Mouse (Mus musculus): ENCODE data around the gene Mnx1. TPM values are rescaled to one million over a fixed set of nuclear protein-coding genes. Genes with fewer than 3 reads are reported as not detected.
"Not testable (repeated sequence)": the region's sequence is repeated elsewhere in the genome, so short reads cannot be mapped to it uniquely, and the experiment has no call there.

Mnx1 gene
- polyA plus RNA-seq, 1 experiment from 2014 or later: not detected

- Histone ChIP-seq H3K27ac (no peak overlapping the region), H3K4me1 (peaks cover 6% of the 10 kb centered on the region), H3K9ac (no peak overlapping the region), H3K4me3 (no peak overlapping the region), H3K27me3 (replicated peaks) (peaks cover 31% of the 10 kb centered on the region), H3K36me3 (replicated peaks) (no peaks in the 10 kb centered on the region), H3K9me3 (no peaks in the 10 kb centered on the region), H3K4me2 (no peak overlapping the region)
- WGBS: 83% methylated on average over 9 of the region's 9 CpGs
- ATAC-seq (replicated peaks): no peak
These were observed 15.2 kb downstream of the Mnx1 start for GRCm38 (mm10) chr5:29462943-29463686.

- Histone ChIP-seq H3K27ac (no peak overlapping the region), H3K4me1 (no peaks in the 10 kb centered on the region), H3K4me2 (no peak overlapping the region), H3K4me3 (no peak overlapping the region), H3K36me3 (replicated peaks) (peaks cover 6% of the 10 kb centered on the region; the same call in 1 of the 2 replicates), H3K9me3 (no peaks in the 10 kb centered on the region), H3K27me3 (replicated peaks) (no peaks in the 10 kb centered on the region), H3K9ac (no peak overlapping the region)
- ATAC-seq (replicated peaks): no peak
- 85% methylated on average over 5 of the region's 5 CpGs for WGBS
These were observed 21.2 kb downstream of the Mnx1 start for GRCm38 (mm10) chr5:29456895-29457656.

DNA sequence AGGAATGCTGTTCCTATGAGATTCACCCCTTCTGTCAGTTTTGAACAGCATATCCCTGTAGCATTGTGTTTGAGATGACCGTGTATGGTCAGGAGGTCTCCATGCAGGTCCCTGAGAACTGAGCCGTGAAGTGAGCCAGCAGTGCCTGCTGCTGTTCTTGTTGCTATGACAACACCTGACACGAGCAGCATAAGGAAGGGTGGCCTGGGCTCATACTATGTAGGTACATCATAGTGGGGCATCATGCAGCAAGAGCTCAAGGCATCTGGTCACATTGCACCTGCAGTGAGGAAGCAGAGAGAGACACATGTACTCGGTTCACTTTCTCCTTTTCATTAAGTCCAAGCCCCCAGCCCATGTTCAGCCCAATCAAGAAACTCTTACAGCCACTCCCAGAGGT, 25.9 kb downstream of the Mnx1 start:
- peaks cover 28% of the 10 kb centered on the region for H3K36me3 ChIP-seq (replicated peaks)
- no peaks in the 10 kb centered on the region for H3K4me1 ChIP-seq
- H3K27ac ChIP-seq: no peak overlapping the region
- no peak for ATAC-seq (replicated peaks)
- no peak overlapping the region for H3K4me2 ChIP-seq
- no peak overlapping the region for H3K9ac ChIP-seq
- H3K27me3 ChIP-seq (replicated peaks): no peaks in the 10 kb centered on the region
- H3K9me3 ChIP-seq: no peaks in the 10 kb centered on the region
- no peak overlapping the region for H3K4me3 ChIP-seq
- 66% methylated on average over 4 of the region's 4 CpGs for WGBS

DNA sequence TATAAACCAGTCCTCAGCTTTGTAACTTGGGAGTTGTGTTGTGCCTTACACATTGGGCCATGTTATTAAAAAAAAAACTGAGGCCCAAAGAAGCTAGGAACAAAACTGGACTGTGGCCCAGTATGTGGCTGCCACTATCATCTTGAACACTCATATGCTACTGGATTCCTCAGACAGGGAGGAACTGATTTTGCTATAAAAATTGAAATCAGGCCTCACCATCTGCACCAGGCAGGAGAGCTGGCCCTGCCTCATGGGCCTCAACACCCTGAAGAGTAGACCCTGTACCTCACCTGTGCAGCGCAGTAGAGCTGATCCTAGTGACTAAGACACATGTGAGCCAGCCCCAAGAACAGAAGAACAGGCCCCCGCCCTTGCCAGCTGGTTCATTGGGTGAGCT, 33.0 kb downstream of the Mnx1 start:
- Histone ChIP-seq H3K9ac (no peak overlapping the region), H3K36me3 (replicated peaks) (peaks cover 70% of the 10 kb centered on the region), H3K27ac (no peak overlapping the region), H3K4me2 (no peak overlapping the region), H3K4me3 (no peak overlapping the region), H3K9me3 (no peaks in the 10 kb centered on the region), H3K27me3 (replicated peaks) (no peaks in the 10 kb centered on the region), H3K4me1 (no peaks in the 10 kb centered on the region)
- no peak for ATAC-seq (replicated peaks)
- 100% methylated on average over 2 of the region's 2 CpGs for WGBS

- H3K27me3 ChIP-seq (replicated peaks); H3K9ac ChIP-seq; H3K27ac ChIP-seq; H3K9me3 ChIP-seq; ATAC-seq (replicated peaks); H3K4me2 ChIP-seq; H3K4me3 ChIP-seq: not testable (repeated sequence)
- peaks cover 37% of the 10 kb centered on the region for H3K36me3 ChIP-seq (replicated peaks)
- 92% methylated on average over 6 of the region's 6 CpGs for WGBS
- H3K4me1 ChIP-seq: peaks cover 23% of the 10 kb centered on the region
These were observed 41.5 kb downstream of the Mnx1 start for GRCm38 (mm10) chr5:29436728-29437127.

DNA sequence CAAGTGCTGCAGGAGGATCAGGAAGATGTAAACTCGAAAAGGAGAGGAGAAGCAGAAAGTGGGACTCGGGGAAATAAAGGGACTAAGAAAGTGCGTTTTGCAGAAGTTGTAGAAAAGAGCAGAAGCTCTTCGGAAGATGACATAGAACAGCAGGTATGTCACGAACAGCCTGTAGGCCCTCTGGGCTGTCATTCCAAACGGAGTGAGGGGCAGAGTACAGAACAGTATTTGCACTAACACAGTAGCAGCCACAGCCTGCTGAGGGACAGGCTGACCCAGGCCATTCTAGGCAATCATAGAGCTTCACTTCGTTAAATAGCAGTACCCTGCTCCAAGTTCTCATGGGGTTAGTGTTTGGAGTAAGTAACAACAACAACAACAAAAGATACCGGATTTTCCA, 42.8 kb downstream of the Mnx1 start:
- 53% methylated on average over 8 of the region's 8 CpGs for WGBS
- Histone ChIP-seq H3K4me3 (peak overlapping the region; percentile 89), H3K27me3 (replicated peaks) (no peaks in the 10 kb centered on the region), H3K9ac (peak overlapping the region; percentile 81), H3K4me2 (peak overlapping the region; percentile 97), H3K27ac (no peak overlapping the region), H3K36me3 (replicated peaks) (peaks cover 24% of the 10 kb centered on the region), H3K4me1 (peaks cover 23% of the 10 kb centered on the region), H3K9me3 (no peaks in the 10 kb centered on the region)
- no peak for ATAC-seq (replicated peaks)

GRCm38 (mm10) chr5:29434872-29435358, 43.4 kb downstream of the Mnx1 start:
- peaks cover 23% of the 10 kb centered on the region for H3K4me1 ChIP-seq
- no peaks in the 10 kb centered on the region for H3K9me3 ChIP-seq
- WGBS: under 1% methylated on average over 48 of the region's 48 CpGs
- H3K27me3 ChIP-seq (replicated peaks): no peaks in the 10 kb centered on the region
- peaks cover 24% of the 10 kb centered on the region for H3K36me3 ChIP-seq (replicated peaks)
- peak overlapping the region; percentile 89 for H3K4me3 ChIP-seq
- H3K27ac ChIP-seq: peak overlapping the region; percentile 81
- H3K4me2 ChIP-seq: peak overlapping the region; percentile 97
- H3K9ac ChIP-seq: peak overlapping the region; percentile 81
- ATAC-seq (replicated peaks): peak; percentile 79; the same call in 1 of the 2 replicates

- H3K4me2 ChIP-seq: peak within 1 kb of the TSS; percentile 97
- peak within 1 kb of the TSS; percentile 81 for H3K9ac ChIP-seq
- peak; percentile 100 for ATAC-seq (replicated peaks)
- H3K9me3 ChIP-seq: no peaks in the 10 kb centered on the region
- H3K27ac ChIP-seq: peak within 1 kb of the TSS; percentile 81
- peak within 1 kb of the TSS; percentile 89 for H3K4me3 ChIP-seq
- H3K27me3 ChIP-seq (replicated peaks): no peaks in the 10 kb centered on the region
- 5% methylated on average over 29 of the region's 29 CpGs for WGBS
- peaks cover 23% of the 10 kb centered on the region for H3K4me1 ChIP-seq
- H3K36me3 ChIP-seq (replicated peaks): peaks cover 22% of the 10 kb centered on the region
These were observed 43.9 kb downstream of the Mnx1 start, which contains the start of gene Nom1 for GRCm38 (mm10) chr5:29434228-29434871. Gene Nom1 (plus strand): TSS chr5:29434664.

DNA sequence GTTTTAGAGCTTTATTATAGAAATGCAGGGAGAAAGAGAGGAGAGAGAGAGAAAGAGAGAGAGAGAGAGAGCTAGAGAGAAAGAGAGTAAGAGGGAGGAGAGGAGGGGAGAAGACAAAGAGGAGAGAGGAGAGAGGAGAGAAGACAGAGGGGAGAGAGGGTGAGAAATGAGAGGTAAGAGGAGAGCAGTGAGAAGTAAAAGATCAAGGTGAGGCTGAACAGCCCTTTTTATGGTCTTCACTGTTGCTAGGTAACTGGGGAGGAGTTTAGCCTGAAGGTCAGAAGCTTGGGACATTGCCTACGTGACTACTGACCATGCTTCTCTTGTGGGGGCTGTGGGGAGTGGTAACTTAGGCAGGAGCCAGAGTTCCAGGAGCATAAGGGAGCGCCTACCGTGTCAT, 54.9 kb downstream of the Mnx1 start:
- not testable (repeated sequence) for H3K4me3 ChIP-seq; H3K9ac ChIP-seq; H3K4me2 ChIP-seq; H3K36me3 ChIP-seq (replicated peaks); H3K4me1 ChIP-seq; H3K27ac ChIP-seq; H3K9me3 ChIP-seq; ATAC-seq (replicated peaks); H3K27me3 ChIP-seq (replicated peaks)
- 72% methylated on average over 3 of the region's 3 CpGs for WGBS

Other genes starting within 250 kb of the Mnx1 start
- 34.8 and 38.2 TPM in 2 replicates for gene Lmbr1, start 100.1 kb downstream of the Mnx1 start, polyA plus RNA-seq (2015; fragmentation: Nextera tagmentation; extraction: Ambion mirVana)
- gene Nom1, start 43.8 kb downstream of the Mnx1 start, polyA plus RNA-seq (2015; fragmentation: Nextera tagmentation; extraction: Ambion mirVana): 20.6 and 22.6 TPM in 2 replicates
- gene Ube3c, start 90.8 kb upstream of the Mnx1 start, polyA plus RNA-seq (2015; fragmentation: Nextera tagmentation; extraction: Ambion mirVana): 41.6 and 45.0 TPM in 2 replicates

All from midbrain, embryonic 15.5 days (tissue).